ENCODE assay signal across 8 mouse cellular contexts in the genomic region with DNA sequence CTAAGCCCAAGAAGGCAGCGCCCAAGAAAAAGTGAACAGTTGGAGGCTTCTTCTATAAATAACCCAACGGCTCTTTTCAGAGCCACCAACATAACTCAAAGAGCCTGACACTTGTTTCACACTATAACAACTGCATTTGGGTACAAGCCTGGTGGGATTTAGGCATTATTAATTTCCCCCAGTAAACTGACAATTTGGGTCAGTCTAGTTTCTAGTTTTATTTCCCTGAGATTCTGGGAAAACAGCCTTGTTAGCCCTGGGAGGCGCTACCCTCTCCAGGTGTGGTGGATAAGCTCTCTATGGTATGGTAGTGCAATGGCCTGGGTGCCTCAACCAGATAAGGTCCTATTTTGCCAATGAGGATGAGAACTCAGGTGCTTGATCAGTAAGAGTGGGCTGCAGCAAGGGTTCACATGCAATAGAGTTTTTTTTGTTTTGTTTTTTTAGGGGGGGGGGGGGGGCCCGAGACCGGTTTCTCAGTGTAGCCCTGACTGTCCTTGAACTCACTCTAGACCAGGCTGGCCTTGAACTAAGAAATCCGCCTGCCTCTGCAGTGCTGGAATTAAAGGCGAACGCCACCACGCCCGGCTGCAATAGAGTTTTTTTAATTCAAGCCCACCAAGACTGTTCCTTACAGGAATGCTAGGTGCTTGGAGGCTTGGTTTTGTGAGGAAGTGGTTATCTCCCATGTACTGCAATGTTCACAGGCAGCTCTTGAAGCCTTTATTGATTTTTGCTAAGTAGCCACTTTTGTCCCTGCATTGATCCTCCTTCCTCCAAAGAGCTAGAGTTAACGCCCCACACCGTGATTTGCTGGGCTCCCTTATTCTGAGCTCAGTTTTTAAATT. TPM values are rescaled to one million over a fixed set of nuclear protein-coding genes. Genes with fewer than 3 reads are reported as not detected.
DNase-seq lines count a peak whose midpoint lies in the region; ATAC-seq and TF ChIP-seq lines count a peak whose summit lies in the region.

No protein-coding gene starts in this region.

- H3K27me3 ChIP-seq in lung, embryonic 15.5 days = no peaks in the 10 kb centered on the region
- H3K27me3 ChIP-seq in neural tube, embryonic 12.5 days (replicated peaks) = no peaks in the 10 kb centered on the region
- H3K27me3 ChIP-seq in kidney, adult 2 months (replicated peaks; ENCODE audit: control insufficient read depth, insufficient read depth, low read length) = no peaks in the 10 kb centered on the region

- peak overlapping the region; percentile 97 for H3K27ac ChIP-seq in lung, embryonic 15.5 days
- H3K27ac ChIP-seq in neural tube, embryonic 12.5 days = peak overlapping the region; percentile 79; the same call in 1 of the 2 replicates
- no peak overlapping the region for H3K27ac ChIP-seq in kidney, adult 2 months (ENCODE audit: insufficient read depth, low read depth, low read length)

- peak overlapping the region; percentile 62 for H3K4me2 ChIP-seq in lung, embryonic 15.5 days
- peak overlapping the region; percentile 83 for H3K4me2 ChIP-seq in neural tube, embryonic 12.5 days (replicated peaks)

- H3K4me1 ChIP-seq in lung, embryonic 15.5 days = peaks cover 25% of the 10 kb centered on the region
- peaks cover 20% of the 10 kb centered on the region for H3K4me1 ChIP-seq in neural tube, embryonic 12.5 days
- peaks cover 8% of the 10 kb centered on the region; the same call in 1 of the 2 replicates for H3K4me1 ChIP-seq in kidney, adult 2 months (ENCODE audit: control insufficient read depth, insufficient read depth, low read length)

- no peaks in the 10 kb centered on the region for H3K9me3 ChIP-seq in lung, embryonic 15.5 days
- no peaks in the 10 kb centered on the region for H3K9me3 ChIP-seq in neural tube, embryonic 12.5 days

- TF ChIP-seq POLR2A in kidney, adult 2 months (IDR thresholded peaks at IDR 0.05; ENCODE audit: low read depth, low read length) = no peak

- H3K9ac ChIP-seq in lung, embryonic 15.5 days = peak overlapping the region; percentile 59
- H3K9ac ChIP-seq in neural tube, embryonic 12.5 days = peak overlapping the region; percentile 73; the same call in 1 of the 2 replicates

- 26% methylated on average over 12 of the region's 12 CpGs for WGBS in lung, embryonic 15.5 days
- WGBS in neural tube, embryonic 12.5 days = 32% methylated on average over 12 of the region's 12 CpGs
- WGBS in kidney, adult 2 months = 65% methylated on average over 12 of the region's 12 CpGs

- H3K4me3 ChIP-seq in lung, embryonic 15.5 days = peak overlapping the region; percentile 44
- H3K4me3 ChIP-seq in neural tube, embryonic 12.5 days = peak overlapping the region; percentile 53
- H3K4me3 ChIP-seq in kidney, adult 2 months (ENCODE audit: insufficient read depth, low read depth, low read length) = no peak overlapping the region

- no peaks in the 10 kb centered on the region for H3K36me3 ChIP-seq in lung, embryonic 15.5 days
- no peaks in the 10 kb centered on the region for H3K36me3 ChIP-seq in neural tube, embryonic 12.5 days
- H3K36me3 ChIP-seq in kidney, adult 2 months (ENCODE audit: control insufficient read depth, insufficient read depth, low read length) = no peaks in the 10 kb centered on the region

- ATAC-seq in lung, embryonic 15.5 days (ENCODE audit: borderline replicate concordance, extremely low read depth, low FRiP score, low TSS enrichment) = no peak
- ATAC-seq in neural tube, embryonic 12.5 days (ENCODE audit: low FRiP score, low read depth) = no peak

- no peak for DNase-seq in lung, postnatal 25 days (ENCODE audit: low spot score)
- peak; percentile 37 for DNase-seq in embryo, embryonic 11 days
- peak; percentile 10 for DNase-seq in induced T-regulatory cell, adult 2 months (ENCODE audit: low read depth)
- no peak for DNase-seq in adrenal gland, postnatal 14 days
- DNase-seq in urinary bladder, adult 2 months (ENCODE audit: low spot score) = no peak
- no peak for DNase-seq in kidney, adult 2 months

- TF ChIP-seq CTCF in kidney, adult 2 months (conservative IDR thresholded peaks at IDR 0.05; ENCODE audit: insufficient read depth, insufficient read length, low read depth, low read length) = no peak

RNA-seq across cellular contexts. Expression of gene Hist1h1a, which starts 1.1 kb away (rescaled TPM):
- polyA plus RNA-seq in lung, embryonic 15.5 days (2015; fragmentation: Nextera tagmentation; extraction: Ambion mirVana) = 3.3 and 3.9 TPM in 2 replicates
- 1.5 and 3.0 TPM in 2 replicates for polyA plus RNA-seq in neural tube, embryonic 12.5 days (2016; fragmentation: Nextera tagmentation; extraction: Ambion mirVana)
- total RNA-seq in adrenal gland, postnatal 14 days (2021) = 172 and 219 TPM in 2 replicates
- polyA plus RNA-seq in urinary bladder, adult 2 months (2012; rRNA removed) = not detected in 2 replicates
- 0.22 TPM in 1 of 2 replicates, not detected in the other for polyA plus RNA-seq in kidney, adult 2 months (2012; rRNA removed)

RNA-seq across cellular contexts. Expression of gene Hist1h3a, which starts 2.4 kb away (rescaled TPM):
- polyA plus RNA-seq in lung, embryonic 15.5 days (2015; fragmentation: Nextera tagmentation; extraction: Ambion mirVana) = 8.3 and 8.5 TPM in 2 replicates
- polyA plus RNA-seq in neural tube, embryonic 12.5 days (2016; fragmentation: Nextera tagmentation; extraction: Ambion mirVana) = 3.5 and 3.6 TPM in 2 replicates
- 183 and 216 TPM in 2 replicates for total RNA-seq in adrenal gland, postnatal 14 days (2021)
- 0.34 and 0.66 TPM in 2 replicates for polyA plus RNA-seq in urinary bladder, adult 2 months (2012; rRNA removed)
- 0.74 and 1.5 TPM in 2 replicates for polyA plus RNA-seq in kidney, adult 2 months (2012; rRNA removed)

RNA-seq across cellular contexts. Expression of gene Hist1h4a, which starts 3.5 kb away (rescaled TPM):
- 0.69 TPM in 1 of 2 replicates, not detected in the other for polyA plus RNA-seq in lung, embryonic 15.5 days (2015; fragmentation: Nextera tagmentation; extraction: Ambion mirVana)
- 1.0 TPM in 1 of 2 replicates, not detected in the other for polyA plus RNA-seq in neural tube, embryonic 12.5 days (2016; fragmentation: Nextera tagmentation; extraction: Ambion mirVana)
- 164 and 198 TPM in 2 replicates for total RNA-seq in adrenal gland, postnatal 14 days (2021)
- polyA plus RNA-seq in urinary bladder, adult 2 months (2012; rRNA removed) = 0.48 and 1.2 TPM in 2 replicates
- 0.91 and 2.3 TPM in 2 replicates for polyA plus RNA-seq in kidney, adult 2 months (2012; rRNA removed)

RNA-seq across cellular contexts. Expression of gene Trim38, which starts 5.2 kb away (rescaled TPM):
- not detected in 2 replicates for polyA plus RNA-seq in lung, embryonic 15.5 days (2015; fragmentation: Nextera tagmentation; extraction: Ambion mirVana)
- not detected in 2 replicates for polyA plus RNA-seq in neural tube, embryonic 12.5 days (2016; fragmentation: Nextera tagmentation; extraction: Ambion mirVana)
- not detected in 2 replicates for total RNA-seq in adrenal gland, postnatal 14 days (2021)
- 0.25 and 0.36 TPM in 2 replicates for polyA plus RNA-seq in urinary bladder, adult 2 months (2012; rRNA removed)
- polyA plus RNA-seq in kidney, adult 2 months (2012; rRNA removed) = 0.05 TPM in 1 of 2 replicates, not detected in the other

RNA-seq across cellular contexts. Expression of gene Hist1h4b, which starts 7.7 kb away (rescaled TPM):
- polyA plus RNA-seq in lung, embryonic 15.5 days (2015; fragmentation: Nextera tagmentation; extraction: Ambion mirVana) = 5.8 and 7.5 TPM in 2 replicates
- 4.5 and 6.1 TPM in 2 replicates for polyA plus RNA-seq in neural tube, embryonic 12.5 days (2016; fragmentation: Nextera tagmentation; extraction: Ambion mirVana)
- total RNA-seq in adrenal gland, postnatal 14 days (2021) = 217 and 308 TPM in 2 replicates
- 0.75 and 0.94 TPM in 2 replicates for polyA plus RNA-seq in urinary bladder, adult 2 months (2012; rRNA removed)
- 3.1 and 5.3 TPM in 2 replicates for polyA plus RNA-seq in kidney, adult 2 months (2012; rRNA removed)

Comparison
In these comparisons a context has a peak if more than half of its experiments do, and no peak if none do; other contexts are left out.
1. DNase-seq: peak in embryo, embryonic 11 days (single experiment) and induced T-regulatory cell, adult 2 months (single experiment); none in lung, postnatal 25 days (single experiment), adrenal gland, postnatal 14 days (single experiment), urinary bladder, adult 2 months (single experiment) and kidney, adult 2 months (single experiment).